ENCODE assay signal across 10 mouse cellular contexts in genomic region chr17:34700671-34701071, GRCm38 (mm10). TPM values are rescaled to one million over a fixed set of nuclear protein-coding genes. Genes with fewer than 3 reads are reported as not detected.
A peak's percentile ranks its signal among the peaks of the same experiment; 100 is the strongest.
DNase-seq lines count a peak whose midpoint lies in the region; ATAC-seq lines count a peak whose summit lies in the region.
"Had no signal": no experiment of that assay in that cellular context is flagged by ENCODE, and none has a peak within 500 bp of the region (broad histone marks: within the 10 kb centered on the region; RNA-seq: fewer than 3 reads in every experiment).

No protein-coding gene starts in this region.

- intact Hi-C loops in left cerebral cortex, postnatal 25 days (cut with DNase I) = loop anchor here (2.0 kb wide), 1 partner anchor 72 kb away; the partner anchor contains the start of genes Ppt2 and Prrt1

- ATAC-seq in forebrain, embryonic 16.5 days = no peak
- no peak for ATAC-seq in activated CD4-positive, CD25-positive, alpha-beta regulatory T cell, adult 4 months

- no peak overlapping the region for H3K4me2 ChIP-seq in forebrain, embryonic 16.5 days (ENCODE audit: low read length)

- H3K4me1 ChIP-seq in forebrain, embryonic 16.5 days (replicated peaks; ENCODE audit: control insufficient read depth, insufficient read depth, low read length) = peaks cover 19% of the 10 kb centered on the region

- WGBS in forebrain, embryonic 16.5 days = 68% methylated on average over 2 of the region's 2 CpGs

- no peak overlapping the region for H3K9ac ChIP-seq in forebrain, embryonic 16.5 days (replicated peaks; ENCODE audit: low read depth, low read length)

- no peaks in the 10 kb centered on the region for H3K36me3 ChIP-seq in forebrain, embryonic 16.5 days (ENCODE audit: control insufficient read depth, insufficient read depth)

- peak overlapping the region; percentile 93 for H3K27ac ChIP-seq in forebrain, embryonic 16.5 days (ENCODE audit: low read length)

- H3K9me3 ChIP-seq in forebrain, embryonic 16.5 days (ENCODE audit: control insufficient read depth, low read length) = no peaks in the 10 kb centered on the region

- no peak overlapping the region for H3K4me3 ChIP-seq in forebrain, embryonic 16.5 days (replicated peaks; ENCODE audit: low read length)

- DNase-seq in layer of hippocampus, adult 11-12 months (ENCODE audit: low spot score) = peak; percentile 42
- DNase-seq in layer of hippocampus, postnatal 25 days (ENCODE audit: extremely low spot score in 1 of 2, low spot score in 1 of 2) = no peak
- peak; percentile 57 for DNase-seq in brain, adult 2 months (ENCODE audit: low read depth, low spot score)
- DNase-seq in left cerebral cortex, postnatal 25 days (ENCODE audit: low spot score in 2 of 2) = peak; percentile 49 to 73
- no peak for DNase-seq in kidney, postnatal 14 days
- DNase-seq: embryo, embryonic 11 days; retina, postnatal 1 day had no signal

- H3K27me3 ChIP-seq in forebrain, embryonic 16.5 days (replicated peaks; ENCODE audit: control insufficient read depth, insufficient read depth, low read length) = no peaks in the 10 kb centered on the region

RNA-seq across cellular contexts. Expression of gene Tnxb, which starts 30.3 kb away (rescaled TPM):
- total RNA-seq in layer of hippocampus, postnatal 25 days (2021) = 1 to 10 TPM; 7.1 to 9.0 TPM
- 0.08 and 0.09 TPM in 2 replicates for polyA plus RNA-seq in forebrain, embryonic 16.5 days (2015; fragmentation: Nextera tagmentation; extraction: Ambion mirVana)
- total RNA-seq in left cerebral cortex, postnatal 25 days (2021) = 1 to 10 TPM; 1.2 to 1.6 TPM
- not detected for polyA plus RNA-seq in activated CD4-positive, CD25-positive, alpha-beta regulatory T cell, adult 4 months (2017; shearing (Covaris generic))

RNA-seq across cellular contexts. Expression of gene C4b, which starts 43.0 kb away (rescaled TPM):
- 10 to 100 TPM; 16.5 to 17.5 TPM for total RNA-seq in layer of hippocampus, postnatal 25 days (2021)
- 0.16 TPM in 1 of 2 replicates, not detected in the other for polyA plus RNA-seq in forebrain, embryonic 16.5 days (2015; fragmentation: Nextera tagmentation; extraction: Ambion mirVana)
- 10 to 100 TPM in 1 of 2 experiments, 1 to 10 TPM in 1; 7.6 to 10.3 TPM for total RNA-seq in left cerebral cortex, postnatal 25 days (2021)
- polyA plus RNA-seq in activated CD4-positive, CD25-positive, alpha-beta regulatory T cell, adult 4 months (2017; shearing (Covaris generic)) = not detected
- polyA plus RNA-seq: kidney, embryonic 14.5 days had no signal

RNA-seq across cellular contexts. Expression of gene Atf6b, which starts 53.7 kb away (rescaled TPM):
- total RNA-seq in layer of hippocampus, postnatal 25 days (2021) = 100 to 1,000 TPM in 1 of 2 experiments, 10 to 100 TPM in 1; 97.1 to 102 TPM
- polyA plus RNA-seq in forebrain, embryonic 16.5 days (2015; fragmentation: Nextera tagmentation; extraction: Ambion mirVana) = 111 and 119 TPM in 2 replicates
- 10 to 100 TPM; 72.7 to 72.8 TPM for total RNA-seq in left cerebral cortex, postnatal 25 days (2021)
- polyA plus RNA-seq in activated CD4-positive, CD25-positive, alpha-beta regulatory T cell, adult 4 months (2017; shearing (Covaris generic)) = 10 to 100 TPM; 15.6 to 26.7 TPM

RNA-seq across cellular contexts. Expression of gene Fkbpl, which starts 56.1 kb away (rescaled TPM):
- 10 to 100 TPM; 14.1 to 14.9 TPM for total RNA-seq in layer of hippocampus, postnatal 25 days (2021)
- 14.6 and 16.7 TPM in 2 replicates for polyA plus RNA-seq in forebrain, embryonic 16.5 days (2015; fragmentation: Nextera tagmentation; extraction: Ambion mirVana)
- total RNA-seq in left cerebral cortex, postnatal 25 days (2021) = 10 to 100 TPM; 12.0 to 17.0 TPM
- 1 to 10 TPM; 3.5 to 5.4 TPM for polyA plus RNA-seq in activated CD4-positive, CD25-positive, alpha-beta regulatory T cell, adult 4 months (2017; shearing (Covaris generic))

Comparison
In these comparisons a context has a peak if more than half of its experiments do, and no peak if none do; other contexts are left out.
1. DNase-seq: peak in layer of hippocampus, adult 11-12 months (single experiment), brain, adult 2 months (single experiment) and left cerebral cortex, postnatal 25 days (2 of 2); none in layer of hippocampus, postnatal 25 days (0 of 2) and kidney, postnatal 14 days (single experiment).